Mouse (Mus musculus) lung, postnatal 0 days (tissue): ENCODE data around the gene Mta1.

ENCODE experiments used
- CTCF ChIP-seq: IDR thresholded peaks from 2 replicates; pipeline ENCODE4 v1.5.1; 2016; ENCODE audit warnings: antibody characterized with exemption, mild to moderate bottlenecking
- EP300 ChIP-seq: IDR thresholded peaks from 2 replicates; pipeline ENCODE4 v1.6.1; 2016; ENCODE audit warnings: antibody characterized with exemption, mild to moderate bottlenecking, control low read depth

GRCm38 (mm10) chr12:113149341-113149740 lies 51.3 kb downstream of the Mta1 start:
- TF ChIP-seq CTCF (no peak), EP300 (no peak)
